Mouse (Mus musculus): ENCODE measurements around the gene Sfmbt1.

Gene Sfmbt1

GRCm38 (mm10) chr14:30714799-30715617 lies at the start of gene Sfmbt1:
Gene Sfmbt1 (plus strand): TSS chr14:30714849.
- peak; percentile 76 for DNase-seq (ENCODE audit: low spot score)

DNA sequence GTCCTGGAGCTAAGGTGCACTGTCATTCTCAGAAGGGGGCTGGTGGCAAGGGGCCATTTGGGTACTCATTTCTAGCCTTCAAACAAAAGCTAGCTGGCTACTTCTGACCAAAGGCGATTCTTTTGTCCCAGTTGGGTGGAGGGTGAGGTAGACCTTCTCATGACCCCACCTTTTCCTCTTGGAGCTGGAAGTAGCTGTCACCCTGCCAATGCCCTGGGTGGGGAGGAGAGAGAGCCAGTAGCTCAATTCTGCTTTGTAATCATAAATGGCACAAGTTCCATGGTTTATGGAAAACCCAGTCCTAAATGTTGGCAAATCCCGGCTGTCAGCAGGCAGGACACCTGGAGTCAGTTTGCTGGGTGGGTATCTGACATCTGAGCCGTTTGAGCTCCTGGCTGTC lies 48.6 kb upstream of the Sfmbt1 start:
- no peak for DNase-seq (ENCODE audit: low spot score)

- DNase-seq (ENCODE audit: low spot score): no peak
Observed at GRCm38 (mm10) chr14:30666604-30667003, 48.0 kb upstream of the Sfmbt1 start.

DNA sequence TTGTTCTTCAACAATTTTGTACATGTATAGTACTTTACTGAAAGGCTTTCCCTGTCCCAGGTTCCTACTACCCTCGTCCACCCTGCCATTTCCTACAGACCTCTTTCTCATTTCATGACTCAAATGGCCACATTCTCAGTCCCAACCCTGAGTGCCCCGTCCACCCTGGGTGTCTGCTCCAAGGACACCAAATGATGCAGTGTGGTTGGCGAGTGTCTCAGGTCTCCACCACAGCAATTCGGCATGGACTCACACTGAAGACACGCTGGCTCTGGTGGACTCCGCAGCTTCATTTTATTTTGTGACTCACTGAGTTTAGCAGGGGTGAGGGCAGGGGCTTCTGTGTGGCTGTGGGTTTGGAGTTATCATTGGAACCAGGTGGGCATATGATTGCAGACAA lies 44.5 kb upstream of the Sfmbt1 start:
- DNase-seq (ENCODE audit: low spot score): no peak

GRCm38 (mm10) chr14:30671095-30671985 lies 43.3 kb upstream of the Sfmbt1 start:
- no peak for DNase-seq (ENCODE audit: low spot score)

GRCm38 (mm10) chr14:30671986-30672312 lies 42.7 kb upstream of the Sfmbt1 start:
- peak; percentile 89 for DNase-seq (ENCODE audit: low spot score)

- no peak for DNase-seq (ENCODE audit: low spot score)
Observed at GRCm38 (mm10) chr14:30674947-30675346, 39.7 kb upstream of the Sfmbt1 start.

GRCm38 (mm10) chr14:30682131-30682530 lies 32.5 kb upstream of the Sfmbt1 start:
- no peak for DNase-seq (ENCODE audit: low spot score)

- DNase-seq (ENCODE audit: low spot score): no peak
Observed at GRCm38 (mm10) chr14:30690685-30691084, 24.0 kb upstream of the Sfmbt1 start.

GRCm38 (mm10) chr14:30692439-30692838 lies 22.2 kb upstream of the Sfmbt1 start:
- DNase-seq (ENCODE audit: low spot score): no peak

DNA sequence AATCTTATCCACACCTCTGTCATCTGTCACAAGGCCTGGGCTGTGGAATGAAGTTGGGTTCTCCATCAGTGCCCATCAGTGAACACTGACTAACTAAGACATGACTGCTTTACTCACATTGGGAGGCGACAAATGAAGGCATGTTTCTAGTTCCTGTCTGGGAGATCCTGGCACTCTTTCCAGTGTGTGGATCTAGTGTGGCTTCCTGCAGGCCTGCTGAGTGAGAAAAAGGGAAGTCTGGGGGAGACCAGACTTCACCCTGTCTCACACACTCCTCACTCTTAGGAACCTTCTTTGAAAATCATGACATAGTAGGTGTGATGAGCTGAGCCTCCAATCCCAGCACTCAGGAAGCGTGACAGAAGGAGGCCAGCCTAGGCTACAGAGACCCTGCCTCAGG lies 19.9 kb upstream of the Sfmbt1 start:
- no peak for DNase-seq (ENCODE audit: low spot score)

DNA sequence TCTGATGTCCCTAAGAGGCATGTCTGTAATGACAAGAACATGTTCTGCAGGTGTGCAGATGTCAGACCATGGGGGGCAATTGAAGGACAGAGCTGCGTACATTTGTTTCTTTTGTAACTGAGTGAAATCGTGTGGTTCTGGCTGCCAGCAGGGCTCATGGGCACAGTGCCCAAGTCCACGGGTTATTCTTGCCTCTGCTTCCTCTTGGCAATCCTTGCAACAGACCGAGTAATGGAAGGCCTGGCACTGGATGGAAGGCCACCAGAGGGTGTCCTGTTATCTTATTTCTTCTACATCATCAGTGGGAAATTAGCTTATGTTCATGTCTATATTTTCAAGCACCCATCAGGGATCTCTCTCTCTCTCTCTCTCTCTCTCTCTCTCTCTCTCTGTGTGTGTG lies 19.0 kb upstream of the Sfmbt1 start:
- peak; percentile 67 for DNase-seq (ENCODE audit: low spot score)

DNA sequence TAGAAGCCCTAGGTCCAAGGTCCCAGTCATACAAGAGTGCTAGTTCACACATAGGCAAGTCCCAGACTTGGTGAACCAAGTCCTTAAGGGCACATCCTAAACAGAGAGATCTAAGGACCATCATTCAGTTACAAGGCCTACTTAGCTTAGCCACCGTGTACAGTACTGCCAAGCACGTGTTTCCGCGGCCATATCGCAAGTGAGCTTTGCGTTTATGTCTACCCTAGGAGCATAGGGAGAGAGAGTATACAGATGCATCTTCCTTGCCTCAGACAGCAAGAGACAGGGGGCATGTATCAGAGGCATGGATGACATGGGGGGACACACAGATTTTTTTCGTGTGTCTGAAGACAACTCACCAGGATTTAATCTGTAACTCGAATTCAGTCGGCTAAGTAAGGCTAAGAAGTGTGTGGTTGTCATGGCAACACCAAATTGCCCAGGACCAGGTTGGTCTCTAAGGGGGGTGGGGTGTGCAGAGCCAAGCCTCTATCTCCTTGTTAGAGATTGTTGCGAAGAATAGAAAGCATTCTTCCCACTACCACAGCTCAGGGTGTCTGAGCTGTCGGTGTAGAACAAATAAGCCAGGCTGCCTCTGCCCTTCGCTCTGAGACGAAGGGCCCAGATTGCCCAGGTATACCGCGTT lies 17.1 kb upstream of the Sfmbt1 start:
- DNase-seq (ENCODE audit: low spot score): no peak

DNA sequence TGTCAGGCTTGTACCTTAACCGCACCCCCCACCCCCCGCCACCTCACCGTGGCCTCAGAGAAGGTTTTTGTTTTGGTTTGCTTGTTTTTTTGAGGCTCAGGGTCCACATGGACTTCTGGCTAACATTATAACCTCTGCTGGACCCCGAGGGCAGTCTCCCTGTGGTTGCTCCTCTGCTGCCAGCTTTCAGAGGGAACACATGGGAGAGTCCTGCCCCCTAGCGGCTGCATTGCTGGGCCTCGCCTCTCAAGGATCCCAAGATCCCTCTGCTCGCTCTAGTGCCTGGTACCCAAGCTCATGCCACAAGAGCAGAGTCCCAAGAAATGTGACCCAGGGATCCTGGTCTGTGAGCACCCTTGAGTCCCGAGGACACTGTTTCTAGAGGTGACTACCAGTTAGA lies 15.0 kb upstream of the Sfmbt1 start:
- peak; percentile 53 for DNase-seq (ENCODE audit: low spot score)

DNA sequence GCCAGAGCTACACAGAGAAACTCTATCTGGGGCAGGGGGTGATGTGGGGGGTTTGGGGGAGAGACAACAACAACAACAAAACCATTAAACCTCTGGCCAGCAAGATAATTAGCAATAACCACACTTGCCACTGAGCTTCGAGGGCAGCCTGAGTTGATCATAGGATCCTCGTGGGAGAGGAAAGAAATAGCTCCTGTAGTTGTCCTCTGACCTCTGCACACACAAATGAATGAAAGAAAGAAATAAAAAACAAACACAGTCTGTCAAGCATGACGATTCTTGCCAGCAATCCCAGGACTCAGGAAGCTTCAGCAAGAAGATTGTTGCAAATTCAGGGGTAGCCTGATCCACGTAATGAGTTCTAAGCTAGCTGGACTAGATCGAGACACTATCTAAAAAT lies 12.1 kb upstream of the Sfmbt1 start:
- DNase-seq (ENCODE audit: low spot score): no peak

DNA sequence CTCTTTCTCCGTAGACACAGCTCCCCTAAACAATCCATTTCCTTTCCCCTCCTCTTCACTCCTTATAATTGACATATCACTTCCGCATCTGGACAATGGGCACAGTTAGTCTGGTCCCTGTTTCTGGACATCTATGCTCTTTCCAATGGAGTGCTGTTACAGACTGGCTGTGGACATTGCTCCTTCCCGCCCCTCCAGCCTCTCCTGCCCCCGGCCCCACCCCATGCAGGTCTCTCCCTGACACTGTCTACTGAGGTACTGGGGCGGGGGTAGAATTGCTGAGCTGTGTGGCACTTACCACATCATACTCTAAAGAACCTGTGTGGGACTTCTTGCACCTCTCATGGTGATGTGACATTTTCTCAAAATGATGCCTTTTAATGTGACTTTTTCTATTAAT lies 11.6 kb upstream of the Sfmbt1 start:
- no peak for DNase-seq (ENCODE audit: low spot score)

DNA sequence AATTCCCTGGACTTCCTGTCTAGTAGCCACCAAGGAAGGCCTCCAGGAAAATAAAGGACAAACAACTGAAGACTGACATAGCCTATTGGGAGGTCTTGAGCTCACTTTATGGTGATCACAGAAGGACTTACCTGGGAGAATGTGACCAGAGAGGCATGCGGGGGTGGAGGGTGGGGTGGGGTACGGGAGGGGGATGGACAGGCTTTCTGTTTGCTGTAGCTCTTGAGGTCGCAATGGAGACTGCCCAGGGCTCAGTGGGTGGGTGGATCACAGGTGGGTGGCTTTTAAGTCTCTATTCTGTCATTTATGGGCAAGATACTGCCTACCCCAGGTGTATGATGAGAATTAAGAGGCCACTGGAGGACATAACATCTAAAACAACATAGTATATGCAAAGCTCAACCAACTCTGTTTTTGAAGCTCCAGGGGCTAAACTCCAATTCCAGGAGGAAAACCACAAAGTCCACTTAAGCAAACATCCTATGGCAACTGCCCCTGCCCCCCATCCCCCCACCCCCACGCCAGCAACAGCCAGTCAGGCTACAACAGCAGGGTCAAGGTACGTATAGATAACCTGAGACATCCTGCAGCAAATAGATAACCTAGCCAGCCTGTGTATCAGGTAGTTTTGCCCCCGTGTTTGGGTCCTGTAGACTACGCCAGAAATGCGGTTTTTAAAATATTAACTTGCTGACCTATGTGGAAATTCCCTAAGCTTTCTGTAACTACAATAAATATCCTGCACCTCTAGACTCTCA lies 10.4 kb upstream of the Sfmbt1 start:
- no peak for DNase-seq (ENCODE audit: low spot score)

- no peak for DNase-seq (ENCODE audit: low spot score)
Observed at GRCm38 (mm10) chr14:30711892-30712291, 2.8 kb upstream of the Sfmbt1 start.

- DNase-seq (ENCODE audit: low spot score): no peak
Observed at GRCm38 (mm10) chr14:30713769-30714168, 880 bp upstream of the Sfmbt1 start.

DNA sequence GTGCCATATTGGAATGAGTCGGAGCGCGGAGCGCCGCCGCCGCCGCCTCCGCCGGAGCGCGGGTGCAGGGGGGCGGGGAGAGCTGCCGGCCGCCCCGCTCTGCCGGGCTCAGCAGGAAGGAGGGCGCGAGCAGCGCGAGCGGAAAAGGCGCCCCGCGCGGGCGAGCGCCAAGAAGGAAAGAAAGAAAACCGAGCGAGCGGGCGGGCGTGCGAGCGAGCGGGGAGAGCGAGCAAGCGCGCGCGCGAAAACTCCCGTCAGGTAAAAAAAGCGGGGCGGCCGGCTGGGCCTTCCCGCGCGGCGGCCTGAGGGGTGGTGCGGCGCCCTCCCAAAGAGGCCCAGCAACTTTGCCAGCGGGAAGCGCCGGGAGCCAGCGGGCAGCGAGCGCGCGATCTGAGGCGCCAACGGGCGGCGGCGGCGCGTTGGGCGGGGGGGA lies 985 bp downstream of the Sfmbt1 start:
- DNase-seq (ENCODE audit: low spot score): no peak

DNA sequence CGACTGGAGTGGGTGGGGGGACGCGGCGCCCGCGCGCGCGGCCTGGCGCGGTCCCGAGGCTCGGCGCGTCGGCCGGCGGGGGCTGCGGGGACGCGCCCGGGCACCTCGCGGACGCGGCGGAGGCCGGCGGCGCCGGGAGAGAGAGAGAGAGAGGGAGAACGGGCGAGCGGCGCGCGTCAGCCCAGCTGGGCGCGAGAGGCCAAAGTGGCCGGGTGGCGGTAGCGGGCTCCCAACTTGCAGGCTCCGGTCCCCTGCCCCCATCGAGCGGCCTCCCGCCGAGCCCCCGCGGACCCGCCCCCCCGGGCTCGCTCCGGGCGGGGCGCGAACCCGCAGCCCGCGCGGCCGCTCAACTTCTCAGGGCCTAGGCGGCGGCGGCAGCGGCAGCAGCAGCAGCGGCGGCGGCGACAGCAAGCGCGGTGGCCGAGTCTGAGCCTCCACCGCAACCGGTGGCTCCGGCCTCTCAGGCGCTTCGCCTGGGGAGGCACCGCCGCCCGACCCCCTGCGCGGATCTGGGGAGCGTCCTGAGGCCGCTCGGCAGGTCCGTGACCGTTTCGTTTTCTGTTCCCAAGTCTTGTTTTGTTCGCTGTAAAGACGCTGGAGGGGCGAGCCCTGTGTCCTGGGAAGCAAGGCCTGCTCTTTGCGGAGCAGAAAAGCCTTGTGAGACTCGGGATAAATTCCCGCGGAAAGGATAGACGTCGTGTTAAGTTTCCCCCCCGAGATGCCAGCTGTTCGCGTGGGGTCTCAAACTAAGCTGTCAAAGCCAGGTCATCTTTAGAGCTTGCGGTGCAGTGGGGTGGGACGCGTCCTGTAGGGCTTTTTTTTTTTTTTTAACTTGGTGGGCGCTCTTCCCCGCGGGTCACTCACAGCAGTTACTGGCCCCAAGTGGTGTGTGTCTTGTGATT lies 1.7 kb downstream of the Sfmbt1 start:
- DNase-seq (ENCODE audit: low spot score): peak; percentile 57

Measured in urinary bladder, postnatal 14 days (tissue).